Mouse (Mus musculus) midbrain, embryonic 15.5 days (tissue): ENCODE results near the gene Mphosph9. TPM values are rescaled to one million over a fixed set of nuclear protein-coding genes. Genes with fewer than 3 reads are reported as not detected.

ENCODE experiments used
- ATAC-seq: fragments of 200-750 bp; cut with Nextera tagmentation; replicated peaks from 2 replicates; pipeline ENCODE4 v1.8.0; 2017; ENCODE audit warnings: moderate TSS enrichment
- H3K27ac ChIP-seq: fragments of 300-500 bp; sonication (generic); 2 replicates; pipeline ENCODE4 v1.5.1; 2015; ENCODE audit warnings: mild to moderate bottlenecking, inconsistent platforms
- H3K27me3 ChIP-seq: fragments of 300-500 bp; sonication (generic); replicated peaks from 2 replicates; pipeline ENCODE4 v1.6.1; 2015; ENCODE audit warnings: inconsistent platforms
- H3K36me3 ChIP-seq: fragments of 300-500 bp; sonication (generic); replicated peaks from 2 replicates; pipeline ENCODE4 v1.6.1; 2015; ENCODE audit warnings: inconsistent platforms
- H3K4me1 ChIP-seq: fragments of 300-500 bp; sonication (generic); 2 replicates; pipeline ENCODE4 v1.6.1; 2015; ENCODE audit warnings: inconsistent platforms
- H3K4me2 ChIP-seq: fragments of 300-500 bp; sonication (generic); 2 replicates; pipeline ENCODE4 v1.6.1; 2015; ENCODE audit warnings: inconsistent platforms, mild to moderate bottlenecking, moderate library complexity
- H3K4me3 ChIP-seq: fragments of 300-500 bp; sonication (generic); 2 replicates; pipeline ENCODE4 v1.5.1; 2015; ENCODE audit warnings: mild to moderate bottlenecking, inconsistent platforms
- H3K9ac ChIP-seq: fragments of 300-500 bp; sonication (generic); 2 replicates; pipeline ENCODE4 v1.6.1; 2015; ENCODE audit warnings: mild to moderate bottlenecking, inconsistent platforms
- H3K9me3 ChIP-seq: fragments of 300-500 bp; sonication (generic); 2 replicates; pipeline ENCODE4 v1.6.1; 2016; ENCODE audit warnings: inconsistent platforms
- WGBS: fragments of 180-500 bp; shearing (Covaris S2); methylation state at CpG from one replicate; pipeline ENCODE4 v1.1.7; 2015; ENCODE audit warnings: mixed read lengths; 5-methylcytosine and 5-hydroxymethylcytosine counted together
- polyA plus RNA-seq: library from polyadenylated mRNA; unstranded; fragments of >200 nt; fragmentation: Nextera tagmentation; extraction: Ambion mirVana; gene quantifications from 2 replicates; pipeline ENCODE4 v1.2.1, GENCODE M21; 2015

The Mphosph9 gene
- polyA plus RNA-seq, 1 experiment from 2014 or later: 14.8 TPM

DNA sequence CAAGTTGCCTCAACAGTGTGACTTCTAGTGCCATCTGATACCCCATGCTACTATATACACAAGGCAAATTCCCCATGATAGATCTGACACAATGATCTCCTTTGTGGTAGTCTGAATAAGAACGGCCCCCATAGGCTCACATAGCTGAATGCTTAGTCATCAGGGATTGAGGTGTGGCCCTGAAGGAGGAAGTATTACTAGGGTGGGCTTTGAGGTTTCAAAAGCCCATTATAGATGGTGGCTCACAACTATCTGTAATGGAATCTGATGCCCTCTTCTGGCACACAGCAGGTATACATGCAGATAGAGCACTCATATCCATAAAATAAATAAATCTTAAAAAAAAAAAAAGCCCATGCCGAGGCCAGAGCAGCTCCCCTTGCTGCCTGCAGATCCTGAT is 68.6 kb downstream of the Mphosph9 start:
- Histone ChIP-seq H3K9ac (no peak overlapping the region), H3K9me3 (no peaks in the 10 kb centered on the region), H3K4me2 (no peak overlapping the region), H3K4me3 (no peak overlapping the region), H3K4me1 (no peaks in the 10 kb centered on the region), H3K36me3 (peaks cover 24% of the 10 kb centered on the region), H3K27ac (no peak overlapping the region), H3K27me3 (no peaks in the 10 kb centered on the region)
- WGBS: 65% methylated on average over 2 of the region's 2 CpGs
- ATAC-seq: no peak

DNA sequence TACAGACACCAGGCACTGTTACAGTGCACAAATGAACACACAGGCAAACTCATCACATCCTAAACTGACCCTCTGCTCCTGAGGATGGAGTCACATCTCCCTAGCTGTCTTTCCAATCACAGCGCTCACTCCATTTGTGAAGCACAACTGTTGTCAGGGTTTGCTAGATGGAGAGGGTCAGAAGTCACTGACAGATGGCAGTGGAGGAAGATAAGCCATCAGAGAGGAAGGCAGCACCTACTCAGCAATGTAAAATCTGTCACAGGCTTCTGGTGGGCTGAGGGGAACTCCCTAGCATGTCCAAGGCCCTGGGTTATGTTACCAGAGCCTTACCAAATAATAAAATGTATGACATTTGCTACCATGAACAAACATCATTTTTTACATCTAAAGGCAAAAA is 69.7 kb downstream of the Mphosph9 start:
- Histone ChIP-seq H3K27me3 (no peaks in the 10 kb centered on the region), H3K4me3 (no peak overlapping the region), H3K36me3 (peaks cover 31% of the 10 kb centered on the region), H3K4me2 (no peak overlapping the region), H3K27ac (no peak overlapping the region), H3K9ac (no peak overlapping the region), H3K4me1 (no peaks in the 10 kb centered on the region), H3K9me3 (no peaks in the 10 kb centered on the region)
- WGBS: 97% methylated on average over 1 of the region's 1 CpGs
- no peak for ATAC-seq

DNA sequence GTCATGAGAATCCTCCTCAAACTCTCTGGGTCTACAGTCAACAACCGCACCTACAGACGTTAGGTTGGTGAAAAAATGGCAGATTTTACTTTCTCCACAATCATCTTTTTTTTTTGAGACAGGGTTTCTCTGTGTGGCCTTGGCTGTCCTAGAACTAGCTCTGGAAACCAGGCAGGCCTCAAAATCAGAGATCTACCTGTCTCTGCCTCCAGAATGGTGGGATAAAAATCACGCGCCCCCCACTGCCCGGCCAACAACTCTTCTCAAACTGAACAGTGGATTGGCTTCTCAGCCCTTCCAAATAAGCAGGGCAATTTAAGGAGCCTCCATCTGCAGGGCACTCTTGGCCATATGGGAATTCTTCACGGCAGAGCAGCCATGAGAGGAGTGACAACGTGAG is 72.6 kb downstream of the Mphosph9 start:
- WGBS: 96% methylated on average over 7 of the region's 7 CpGs
- peaks cover 8% of the 10 kb centered on the region for H3K4me1 ChIP-seq
- ATAC-seq: no peak
- H3K9me3 ChIP-seq: no peaks in the 10 kb centered on the region
- H3K4me3 ChIP-seq: no peak overlapping the region
- H3K36me3 ChIP-seq: peaks cover 26% of the 10 kb centered on the region
- H3K27ac ChIP-seq: no peak overlapping the region
- H3K4me2 ChIP-seq: no peak overlapping the region
- no peak overlapping the region for H3K9ac ChIP-seq
- no peaks in the 10 kb centered on the region for H3K27me3 ChIP-seq

DNA sequence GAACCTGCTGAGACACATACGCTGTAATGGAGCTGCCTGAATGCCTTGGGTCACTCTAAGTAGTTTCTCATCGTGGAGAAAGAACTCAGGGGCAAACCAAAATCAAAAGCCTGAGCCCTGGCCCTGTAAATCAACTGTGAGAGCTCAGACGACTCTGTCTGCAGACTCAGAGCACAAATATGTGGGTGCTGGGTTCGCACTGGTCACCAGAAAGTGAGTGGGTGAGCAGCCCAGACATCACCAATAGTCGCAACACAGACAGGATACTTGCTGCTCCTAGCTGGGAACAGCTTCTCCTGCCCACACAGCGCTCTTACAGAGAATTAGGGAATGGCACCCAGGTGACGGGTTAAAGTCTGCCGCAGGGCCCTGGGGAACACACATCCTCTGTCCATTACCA is 74.2 kb downstream of the Mphosph9 start:
- Histone ChIP-seq H3K9ac (no peak overlapping the region), H3K4me2 (no peak overlapping the region), H3K27ac (no peak overlapping the region), H3K36me3 (peaks cover 23% of the 10 kb centered on the region), H3K4me1 (peaks cover 14% of the 10 kb centered on the region), H3K4me3 (no peak overlapping the region), H3K27me3 (no peaks in the 10 kb centered on the region), H3K9me3 (no peaks in the 10 kb centered on the region)
- no peak for ATAC-seq
- 83% methylated on average over 8 of the region's 8 CpGs for WGBS

DNA sequence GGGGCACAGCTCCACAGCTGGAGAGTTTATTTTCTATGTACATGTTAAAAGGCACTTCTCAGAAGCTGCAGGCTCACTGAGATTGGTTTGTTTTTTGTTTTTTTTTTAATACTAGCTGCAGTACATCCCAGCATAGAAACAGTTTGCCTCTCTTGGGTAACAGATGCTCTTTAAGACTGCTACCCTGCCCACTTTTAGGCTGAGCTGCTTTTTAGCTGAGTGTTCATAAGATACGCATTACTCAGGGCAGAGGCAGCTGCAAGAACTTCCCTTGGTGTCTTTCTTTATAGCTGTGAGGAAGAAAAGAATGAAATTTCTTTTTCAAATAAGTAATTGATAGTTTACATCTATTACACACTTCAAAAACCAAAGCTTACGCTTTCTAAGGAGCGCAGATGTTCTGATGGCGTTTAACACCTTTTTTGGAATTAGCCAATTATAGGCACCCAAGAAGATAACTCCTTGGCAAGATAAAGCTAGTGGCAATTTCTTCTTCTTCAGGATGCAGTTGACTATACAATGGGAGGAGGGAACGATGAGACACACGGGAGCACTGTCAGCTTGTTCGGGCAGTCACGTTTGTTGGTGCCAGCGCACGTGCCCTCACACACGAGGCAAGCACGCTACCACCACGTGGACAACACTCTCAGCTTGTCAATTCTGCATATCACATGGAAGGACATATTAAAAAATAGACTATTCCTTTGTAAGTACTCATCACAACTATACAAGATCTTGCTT is 75.0 kb downstream of the Mphosph9 start:
- Histone ChIP-seq H3K27me3 (no peaks in the 10 kb centered on the region), H3K4me3 (no peak overlapping the region), H3K9ac (no peak overlapping the region), H3K4me2 (no peak overlapping the region), H3K27ac (no peak overlapping the region), H3K9me3 (no peaks in the 10 kb centered on the region), H3K4me1 (peaks cover 22% of the 10 kb centered on the region), H3K36me3 (peaks cover 16% of the 10 kb centered on the region)
- WGBS: 91% methylated on average over 13 of the region's 13 CpGs
- ATAC-seq: no peak

DNA sequence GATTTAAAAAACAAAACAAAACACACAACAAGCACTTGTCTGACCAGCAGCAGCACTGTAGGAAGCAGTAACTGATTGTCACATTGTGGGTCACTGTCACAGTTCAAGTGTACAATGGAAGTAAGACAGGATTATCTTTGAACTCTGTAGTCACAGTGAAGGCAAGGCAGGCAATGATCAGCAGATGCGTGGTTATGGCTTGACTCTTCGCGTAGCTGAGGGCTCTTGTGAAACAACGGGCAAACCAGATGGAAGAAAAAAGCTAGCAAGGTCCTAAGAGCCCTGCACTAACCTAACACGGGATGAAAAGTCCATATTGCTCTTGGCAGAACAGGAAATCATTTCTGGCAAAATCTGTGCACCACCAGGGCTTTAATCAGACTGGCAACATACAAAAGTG is 76.7 kb downstream of the Mphosph9 start:
- H3K4me3 ChIP-seq: no peak overlapping the region
- no peaks in the 10 kb centered on the region for H3K27me3 ChIP-seq
- no peak overlapping the region for H3K9ac ChIP-seq
- no peak for ATAC-seq
- peaks cover 9% of the 10 kb centered on the region; the same call in 1 of the 2 replicates for H3K36me3 ChIP-seq
- no peak overlapping the region for H3K4me2 ChIP-seq
- H3K27ac ChIP-seq: no peak overlapping the region
- H3K9me3 ChIP-seq: no peaks in the 10 kb centered on the region
- H3K4me1 ChIP-seq: peaks cover 29% of the 10 kb centered on the region
- 81% methylated on average over 5 of the region's 5 CpGs for WGBS

DNA sequence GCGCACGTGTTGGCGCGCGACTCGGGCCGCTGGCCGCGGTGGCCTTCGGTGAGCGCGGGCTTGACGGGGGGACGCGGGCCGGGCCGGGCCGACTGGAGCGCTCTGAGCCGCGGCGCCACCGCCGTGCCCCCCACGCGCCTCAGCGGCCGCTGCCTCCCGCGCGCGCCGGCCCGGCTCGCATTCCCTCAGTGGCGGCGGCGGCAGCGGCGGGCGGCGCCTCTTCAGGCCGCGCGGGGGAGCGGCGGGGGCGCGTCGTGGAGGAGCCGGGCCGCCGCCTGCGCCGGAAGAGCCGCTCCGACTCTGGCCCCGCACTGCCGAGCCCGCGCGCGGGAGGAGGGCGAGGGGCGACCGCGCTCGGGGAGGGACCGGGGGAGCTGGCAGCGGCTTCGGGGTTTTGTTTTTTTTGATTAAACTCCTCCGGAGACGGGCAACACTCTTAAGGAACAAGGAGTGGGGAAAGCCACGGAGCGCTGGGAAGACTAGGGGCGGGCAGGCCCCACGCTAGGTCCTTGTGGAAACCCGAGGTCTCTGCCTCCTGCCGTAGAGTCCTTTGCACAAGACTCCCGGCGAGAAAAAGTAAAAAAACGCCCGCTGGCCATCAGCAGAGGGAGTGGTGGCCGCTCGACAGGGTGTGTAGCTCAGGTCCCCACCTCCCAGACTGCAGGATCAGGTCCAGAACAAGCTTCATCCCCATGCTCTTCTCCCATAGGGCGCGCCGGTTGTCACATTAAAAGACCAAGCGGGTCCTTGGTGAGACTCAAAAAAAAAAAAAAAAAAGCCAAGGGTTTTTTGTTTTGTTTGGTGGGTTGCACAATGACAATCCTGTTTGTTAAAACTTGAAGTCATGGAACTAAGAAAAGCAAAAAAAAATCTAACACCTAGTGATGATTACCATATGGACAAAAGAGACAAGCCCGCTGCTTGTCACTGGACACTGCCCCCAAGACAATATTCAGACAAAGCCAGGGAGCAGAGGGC is 77.9 kb downstream of the Mphosph9 start, which contains the start of gene Pitpnm2:
Gene Pitpnm2 (minus strand): TSS at position 147 of the 978 bp plus-strand sequence.
- H3K4me1 ChIP-seq: peaks cover 29% of the 10 kb centered on the region
- H3K27ac ChIP-seq: peak within 1 kb of the TSS; percentile 79
- H3K9ac ChIP-seq: peak within 1 kb of the TSS; percentile 56
- no peaks in the 10 kb centered on the region for H3K27me3 ChIP-seq
- H3K9me3 ChIP-seq: no peaks in the 10 kb centered on the region
- peak; percentile 78 for ATAC-seq
- peaks cover 7% of the 10 kb centered on the region; the same call in 1 of the 2 replicates for H3K36me3 ChIP-seq
- peak within 1 kb of the TSS; percentile 64 for H3K4me3 ChIP-seq
- WGBS: under 1% methylated on average over 69 of the region's 90 CpGs
- peak within 1 kb of the TSS; percentile 83 for H3K4me2 ChIP-seq

DNA sequence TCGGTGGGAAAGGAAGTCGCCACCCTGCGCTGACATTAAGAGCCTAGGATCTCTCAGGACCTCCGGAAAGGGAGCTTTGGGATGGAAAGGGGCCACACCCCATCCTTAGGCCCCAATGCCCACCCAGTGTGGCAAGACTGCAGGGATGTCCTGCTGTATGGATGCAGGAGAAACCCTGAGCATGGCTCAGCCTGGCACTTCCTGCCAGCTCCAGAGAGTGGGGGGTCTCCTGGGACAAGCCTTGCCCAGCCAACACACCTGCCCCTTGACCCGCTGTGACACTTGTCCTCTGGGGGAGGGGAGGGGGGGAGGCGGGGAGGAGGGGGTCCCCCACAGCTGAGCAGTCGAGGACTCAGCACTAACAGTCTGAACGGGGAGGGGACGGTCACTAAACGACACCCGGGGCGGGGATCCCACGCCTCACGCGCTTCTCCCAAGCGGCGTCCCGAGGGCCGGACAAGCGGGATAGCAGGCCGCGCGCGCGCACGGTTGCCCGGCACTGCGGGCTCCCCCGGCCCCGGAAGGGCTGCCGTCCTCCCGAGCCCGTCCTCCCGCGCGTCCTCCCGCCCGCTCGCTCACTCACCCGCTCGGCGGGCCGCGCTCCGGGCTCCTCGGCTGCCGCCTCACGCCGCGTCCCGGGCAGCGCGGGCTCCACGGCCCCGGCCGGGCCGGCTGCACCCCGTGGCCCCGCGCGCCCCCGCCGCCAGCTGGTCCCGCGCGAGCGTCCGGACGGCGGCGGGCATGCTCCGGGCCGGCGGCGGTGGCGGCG is 78.7 kb downstream of the Mphosph9 start:
- peak overlapping the region; percentile 64 for H3K4me3 ChIP-seq
- peaks cover 6% of the 10 kb centered on the region; the same call in 1 of the 2 replicates for H3K36me3 ChIP-seq
- no peaks in the 10 kb centered on the region for H3K9me3 ChIP-seq
- H3K4me1 ChIP-seq: peaks cover 29% of the 10 kb centered on the region
- peak overlapping the region; percentile 83 for H3K4me2 ChIP-seq
- 2% methylated on average over 67 of the region's 77 CpGs for WGBS
- H3K27ac ChIP-seq: peak overlapping the region; percentile 79
- ATAC-seq: peak; percentile 76
- H3K9ac ChIP-seq: peak overlapping the region; percentile 56
- H3K27me3 ChIP-seq: no peaks in the 10 kb centered on the region

DNA sequence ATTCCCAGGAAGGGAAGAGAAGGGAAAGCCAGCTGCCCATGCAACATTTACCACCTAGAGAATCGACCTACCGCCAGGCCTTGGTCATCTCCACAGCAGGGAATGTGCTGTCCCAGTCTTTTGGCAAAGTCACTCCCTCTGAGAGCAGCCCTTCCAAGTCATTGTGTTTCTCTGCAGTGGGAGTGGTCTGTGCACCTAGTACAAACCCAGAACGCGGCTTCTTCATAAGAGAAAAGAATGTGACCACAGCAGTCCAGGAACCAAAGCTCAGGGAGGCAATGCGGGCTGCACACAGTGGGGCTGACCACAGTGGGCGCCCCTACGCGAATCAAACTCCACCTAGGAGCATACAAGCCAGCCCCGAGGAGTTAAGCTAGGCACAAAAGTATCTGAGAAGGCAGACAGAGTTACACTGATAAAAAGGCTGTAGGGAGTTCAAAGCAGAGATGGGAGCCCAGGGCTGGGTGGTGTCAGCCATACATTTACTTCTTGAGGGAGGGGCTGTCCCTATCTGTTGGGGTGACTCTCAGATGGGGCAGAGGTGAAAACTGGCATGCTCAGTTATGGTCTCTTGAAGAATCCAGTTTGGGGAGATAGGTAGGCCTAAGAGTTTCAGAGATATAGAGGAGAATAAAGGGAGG is 79.7 kb downstream of the Mphosph9 start:
- H3K27me3 ChIP-seq: no peaks in the 10 kb centered on the region
- peak overlapping the region; percentile 56; the same call in 1 of the 2 replicates for H3K9ac ChIP-seq
- H3K9me3 ChIP-seq: no peaks in the 10 kb centered on the region
- 18% methylated on average over 9 of the region's 9 CpGs for WGBS
- H3K4me2 ChIP-seq: peak overlapping the region; percentile 83
- no peak for ATAC-seq
- peaks cover 29% of the 10 kb centered on the region for H3K4me1 ChIP-seq
- no peaks in the 10 kb centered on the region for H3K36me3 ChIP-seq
- H3K4me3 ChIP-seq: peak overlapping the region; percentile 64
- H3K27ac ChIP-seq: 0 out of 2 replicates have a peak overlapping the region, but pooled peaks have one; percentile 79

DNA sequence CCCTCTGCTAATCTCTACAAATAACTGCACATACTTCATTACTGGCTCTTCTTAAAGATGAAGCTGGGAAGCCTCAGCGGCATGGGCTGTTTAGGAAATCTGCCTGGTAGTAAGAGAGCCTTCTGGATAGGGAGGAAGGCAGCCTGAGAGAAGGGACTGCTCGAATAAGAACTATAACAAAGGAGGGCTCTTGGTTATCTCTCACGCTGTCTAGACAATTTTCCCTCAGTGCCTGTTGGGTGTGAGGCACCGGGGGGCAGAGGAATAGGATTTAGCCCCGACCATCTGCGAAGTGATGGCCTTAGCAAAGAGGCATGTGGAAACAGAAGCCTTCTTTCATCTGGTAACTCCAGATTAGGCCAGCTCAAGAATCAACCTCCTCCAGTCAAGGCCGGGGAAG is 80.5 kb downstream of the Mphosph9 start:
- no peak overlapping the region for H3K9ac ChIP-seq
- WGBS: 22% methylated on average over 7 of the region's 7 CpGs
- H3K4me3 ChIP-seq: no peak overlapping the region
- H3K36me3 ChIP-seq: no peaks in the 10 kb centered on the region
- ATAC-seq: no peak
- no peaks in the 10 kb centered on the region for H3K27me3 ChIP-seq
- H3K4me1 ChIP-seq: peaks cover 31% of the 10 kb centered on the region
- H3K27ac ChIP-seq: no peak overlapping the region
- peak overlapping the region; percentile 83 for H3K4me2 ChIP-seq
- no peaks in the 10 kb centered on the region for H3K9me3 ChIP-seq

DNA sequence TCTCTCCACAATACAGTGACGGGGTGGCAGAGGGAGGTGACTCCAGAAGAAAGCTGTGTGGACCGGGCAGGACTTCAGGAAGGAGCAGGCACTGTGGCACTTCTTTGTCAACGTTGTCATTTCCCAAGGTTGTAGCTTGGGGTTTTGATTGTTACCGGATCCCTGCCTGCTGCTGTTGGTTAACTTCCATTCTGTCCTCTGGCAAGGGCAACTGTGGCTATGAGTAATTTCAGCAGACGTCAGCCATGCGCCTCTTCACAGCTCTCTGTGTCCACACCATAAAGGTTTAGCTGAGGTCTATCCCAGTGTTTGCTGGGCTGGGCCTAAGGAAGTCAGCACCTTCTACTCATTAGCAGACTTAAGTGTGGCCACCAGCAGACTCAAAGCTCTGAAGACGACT is 82.9 kb downstream of the Mphosph9 start:
- no peaks in the 10 kb centered on the region for H3K27me3 ChIP-seq
- H3K36me3 ChIP-seq: no peaks in the 10 kb centered on the region
- H3K4me3 ChIP-seq: no peak overlapping the region
- H3K9me3 ChIP-seq: no peaks in the 10 kb centered on the region
- WGBS: 95% methylated on average over 7 of the region's 7 CpGs
- no peak overlapping the region for H3K27ac ChIP-seq
- H3K4me2 ChIP-seq: no peak overlapping the region
- H3K4me1 ChIP-seq: peaks cover 42% of the 10 kb centered on the region
- ATAC-seq: no peak
- no peak overlapping the region for H3K9ac ChIP-seq
